Mouse (Mus musculus) stomach, postnatal 0 days (tissue): ENCODE measurements around the gene Gpatch8. TPM values are rescaled to one million over a fixed set of nuclear protein-coding genes. Genes with fewer than 3 reads are reported as not detected.

Experiments used
- ATAC-seq: fragments of 200-750 bp; cut with Nextera tagmentation; 2 replicates; pipeline ENCODE4 v1.8.0; 2017; ENCODE audit not compliant: low FRiP score, low TSS enrichment
- DNase-seq: peaks from one replicate; pipeline ENCODE4 v3.0.0-alpha.2; 2016; ENCODE audit warnings: low spot score
- H3K27ac ChIP-seq: fragments of 300-500 bp; sonication (generic); replicated peaks from 2 replicates; pipeline ENCODE4 v1.5.1; 2014; ENCODE audit warnings: mild to moderate bottlenecking, control low read depth
- H3K27me3 ChIP-seq: fragments of 300-500 bp; sonication (generic); 2 replicates; pipeline ENCODE4 v1.6.1; 2014; ENCODE audit warnings: low read length; ENCODE audit not compliant: control insufficient read depth, insufficient read depth
- H3K36me3 ChIP-seq: fragments of 300-500 bp; sonication (generic); 2 replicates; pipeline ENCODE4 v1.6.1; 2014; ENCODE audit warnings: low read length, mixed read lengths; ENCODE audit not compliant: control insufficient read depth, insufficient read depth
- H3K4me1 ChIP-seq: fragments of 300-500 bp; sonication (generic); replicated peaks from 2 replicates; pipeline ENCODE4 v1.6.1; 2014; ENCODE audit warnings: antibody characterized with exemption; ENCODE audit not compliant: control insufficient read depth, insufficient read depth
- H3K4me2 ChIP-seq: fragments of 300-500 bp; sonication (generic); replicated peaks from 2 replicates; pipeline ENCODE4 v1.6.1; 2014; ENCODE audit warnings: low read depth, mild to moderate bottlenecking, control low read depth, moderate library complexity
- H3K4me3 ChIP-seq: fragments of 300-500 bp; sonication (generic); 2 replicates; pipeline ENCODE4 v1.5.1; 2014; ENCODE audit warnings: low read depth, low read length, control low read depth
- H3K9ac ChIP-seq: fragments of 300-500 bp; sonication (generic); 2 replicates; pipeline ENCODE4 v1.6.1; 2014; ENCODE audit warnings: mild to moderate bottlenecking, low read length, control low read depth, mixed read lengths
- H3K9me3 ChIP-seq: fragments of 300-500 bp; sonication (generic); 2 replicates; pipeline ENCODE4 v1.6.1; 2016; ENCODE audit warnings: low read length; ENCODE audit not compliant: control insufficient read depth
- CTCF ChIP-seq: IDR thresholded peaks from 2 replicates; pipeline ENCODE4 v1.5.1; 2016; ENCODE audit warnings: antibody characterized with exemption, low read depth, mild to moderate bottlenecking, moderate library complexity
- EP300 ChIP-seq: optimal IDR thresholded peaks from 2 replicates; pipeline ENCODE3; 2016; ENCODE audit warnings: antibody characterized with exemption
- WGBS: fragments of 180-500 bp; shearing (Covaris S2); extraction: QIAGEN DNeasy Blood & Tissue Kit; methylation state at CpG from one replicate; pipeline ENCODE4 v1.1.7; 2014; 5-methylcytosine and 5-hydroxymethylcytosine counted together
- polyA plus RNA-seq: library from polyadenylated mRNA; unstranded; fragments of >200 nt; fragmentation: Nextera tagmentation; extraction: Ambion mirVana; gene quantifications from 2 replicates; pipeline ENCODE4 v1.2.1, GENCODE M21; 2015

The Gpatch8 gene
- polyA plus RNA-seq, 1 experiment from 2014 or later, result 16.8 TPM

- H3K27me3 ChIP-seq, result no peaks in the 10 kb centered on the region
- 0 out of 2 replicates have a peak overlapping the region, but pooled peaks have one; percentile 18 for H3K9ac ChIP-seq
- H3K36me3 ChIP-seq, result peaks cover 15% of the 10 kb centered on the region; the same call in 1 of the 2 replicates
- ATAC-seq (no peak), DNase-seq (no peak)
- 74% methylated on average over 3 of the region's 3 CpGs for WGBS
- H3K4me3 ChIP-seq, result peak overlapping the region; percentile 10; the same call in 1 of the 2 replicates
- no peak for TF ChIP-seq CTCF
- no peak for TF ChIP-seq EP300
- no peak overlapping the region for H3K27ac ChIP-seq
- no peaks in the 10 kb centered on the region for H3K4me1 ChIP-seq
- H3K9me3 ChIP-seq, result no peaks in the 10 kb centered on the region
- H3K4me2 ChIP-seq, result peak overlapping the region; percentile 25; the same call in 1 of the 2 replicates
These were observed 124.5 kb downstream of the Gpatch8 start for GRCm38 (mm10) chr11:102431728-102432114.

GRCm38 (mm10) chr11:102431018-102431645 lies 125.1 kb downstream of the Gpatch8 start:
- Histone ChIP-seq H3K9me3 (no peaks in the 10 kb centered on the region), H3K27ac (peak overlapping the region; percentile 93), H3K36me3 (peaks cover 15% of the 10 kb centered on the region; the same call in 1 of the 2 replicates), H3K4me2 (peak overlapping the region; percentile 89), H3K4me3 (peak overlapping the region; percentile 74), H3K4me1 (no peaks in the 10 kb centered on the region), H3K27me3 (no peaks in the 10 kb centered on the region), H3K9ac (peak overlapping the region; percentile 75)
- peak; percentile 33; the same call in 1 of the 2 replicates for ATAC-seq
- peak; percentile 83 for DNase-seq
- WGBS, result 2% methylated on average over 7 of the region's 7 CpGs
- TF ChIP-seq EP300 (no peak), CTCF (peak; percentile 90)

GRCm38 (mm10) chr11:102430121-102431017 lies 125.8 kb downstream of the Gpatch8 start, which contains the start of gene Grn:
TSS of gene Grn (plus strand) at chr11:102430315.
- DNase-seq (peak; percentile 91), ATAC-seq (peak; percentile 93)
- Histone ChIP-seq H3K9me3 (no peaks in the 10 kb centered on the region), H3K27ac (peak within 1 kb of the TSS; percentile 93), H3K9ac (peak within 1 kb of the TSS; percentile 75), H3K27me3 (no peaks in the 10 kb centered on the region), H3K36me3 (peaks cover 9% of the 10 kb centered on the region; the same call in 1 of the 2 replicates), H3K4me2 (peak within 1 kb of the TSS; percentile 89), H3K4me1 (no peaks in the 10 kb centered on the region), H3K4me3 (peak within 1 kb of the TSS; percentile 74)
- under 1% methylated on average over 28 of the region's 29 CpGs for WGBS
- TF ChIP-seq CTCF (peak; percentile 29; the same call in 1 of the 2 replicates), EP300 (no peak)

GRCm38 (mm10) chr11:102429551-102429950 lies 126.6 kb downstream of the Gpatch8 start:
- 39% methylated on average over 3 of the region's 3 CpGs for WGBS
- DNase-seq (no peak), ATAC-seq (no peak)
- Histone ChIP-seq H3K27ac (no peak overlapping the region), H3K9ac (peak overlapping the region; percentile 58; the same call in 1 of the 2 replicates), H3K27me3 (no peaks in the 10 kb centered on the region), H3K4me3 (peak overlapping the region; percentile 74), H3K4me2 (peak overlapping the region; percentile 89), H3K4me1 (no peaks in the 10 kb centered on the region), H3K36me3 (peaks cover 5% of the 10 kb centered on the region; the same call in 1 of the 2 replicates), H3K9me3 (no peaks in the 10 kb centered on the region)
- TF ChIP-seq EP300, result no peak
- no peak for TF ChIP-seq CTCF

- peaks cover 5% of the 10 kb centered on the region; the same call in 1 of the 2 replicates for H3K36me3 ChIP-seq
- no peak overlapping the region for H3K4me2 ChIP-seq
- DNase-seq (no peak), ATAC-seq (no peak)
- no peaks in the 10 kb centered on the region for H3K9me3 ChIP-seq
- WGBS, result 56% methylated on average over 8 of the region's 8 CpGs
- H3K27ac ChIP-seq, result no peak overlapping the region
- no peaks in the 10 kb centered on the region for H3K4me1 ChIP-seq
- H3K27me3 ChIP-seq, result no peaks in the 10 kb centered on the region
- no peak overlapping the region for H3K9ac ChIP-seq
- no peak overlapping the region for H3K4me3 ChIP-seq
- TF ChIP-seq EP300, result no peak
- TF ChIP-seq CTCF, result no peak
These were observed 127.1 kb downstream of the Gpatch8 start for GRCm38 (mm10) chr11:102428981-102429540.

Other genes with a start within 250 kb of the Gpatch8 start
- gene Ubtf, start 236.7 kb downstream of the Gpatch8 start, polyA plus RNA-seq, result 46.6 and 46.7 TPM in 2 replicates
- gene Slc4a1, start 190.2 kb downstream of the Gpatch8 start, polyA plus RNA-seq, result 0.72 and 1.1 TPM in 2 replicates
- 5.1 and 5.9 TPM in 2 replicates for gene Rundc3a, start 163.0 kb downstream of the Gpatch8 start, polyA plus RNA-seq
- 189 and 200 TPM in 2 replicates for gene Slc25a39, start 148.4 kb downstream of the Gpatch8 start, polyA plus RNA-seq
- gene Grn, start 126.1 kb downstream of the Gpatch8 start, polyA plus RNA-seq, result 126 and 142 TPM in 2 replicates
- gene Fam171a2, start 108.7 kb downstream of the Gpatch8 start, polyA plus RNA-seq, result 2.0 and 2.9 TPM in 2 replicates
- gene Itga2b, start 86.3 kb downstream of the Gpatch8 start, polyA plus RNA-seq, result 5.4 and 6.5 TPM in 2 replicates
- gene Gm11627, start 23.1 kb upstream of the Gpatch8 start, polyA plus RNA-seq, result 20.1 and 22.4 TPM in 2 replicates
- 10.2 and 11.8 TPM in 2 replicates for gene Fzd2, start 48.0 kb upstream of the Gpatch8 start, polyA plus RNA-seq
- 0.23 and 0.39 TPM in 2 replicates for gene Meioc, start 107.3 kb upstream of the Gpatch8 start, polyA plus RNA-seq
- 19.0 and 20.8 TPM in 2 replicates for gene Ccdc43, start 141.4 kb upstream of the Gpatch8 start, polyA plus RNA-seq
- gene Adam11, start 205.0 kb upstream of the Gpatch8 start, polyA plus RNA-seq, result 1.8 and 2.0 TPM in 2 replicates